Mouse (Mus musculus): Measurements from ENCODE around the gene BC005561.

GRCm38 (mm10) chr5:104470981-104471391 is 37.2 kb upstream of the BC005561 start:
- TF ChIP-seq CTCF (IDR thresholded peaks at IDR 0.05; ENCODE audit: borderline replicate concordance, extremely low read depth, insufficient read depth, insufficient read length) (no peak), POLR2A (IDR thresholded peaks at IDR 0.05; ENCODE audit: borderline replicate concordance, extremely low read depth, insufficient read depth, insufficient read length, poor library complexity, severe bottlenecking) (no peak)

All from brain, embryonic 14.5 days (tissue).